Mouse (Mus musculus) MEL (cell line): ENCODE measurements at regions not wholly inside any gene's neighbourhood (a gene's known extent, or its start where the extent isn't known, plus 50 kb on each side); places are given as distances from the start of the nearest gene placed in this dataset.

Source experiments
- CHD2 ChIP-seq: IDR thresholded peaks from 2 replicates; pipeline ENCODE4 v1.6.1; 2011; ENCODE audit warnings: low read length, improper control_type of control experiment
- CTCF ChIP-seq, 3 experiments: IDR thresholded peaks in 2 of 3; conservative IDR thresholded peaks in 1 of 3; 2 replicates each; pipeline ENCODE4 v1.5.1; 2011 to 2012; ENCODE audit warnings: low read length in 3 of 3, low read depth in 2 of 3, mild to moderate bottlenecking in 2 of 3, improper control_type of control experiment in 1 of 3, inconsistent platforms in 1 of 3, mixed read lengths in 1 of 3, moderate library complexity in 1 of 3; ENCODE audit not compliant: control insufficient read depth in 1 of 3, insufficient read depth in 1 of 3, poor library complexity in 1 of 3, severe bottlenecking in 1 of 3
- ELF1 ChIP-seq: IDR thresholded peaks from 2 replicates; pipeline ENCODE4 v1.6.1; 2014; ENCODE audit warnings: low read depth, mild to moderate bottlenecking, inconsistent platforms, low read length, improper control_type of control experiment, moderate library complexity
- EP300 ChIP-seq, 2 experiments: IDR thresholded peaks; 2 replicates each; pipeline ENCODE4 v1.6.1; 2011; ENCODE audit warnings: improper control_type of control experiment in 2 of 2, low read length in 2 of 2, low read depth in 1 of 2, mild to moderate bottlenecking in 1 of 2
- GABPA ChIP-seq: IDR thresholded peaks from 2 replicates; pipeline ENCODE4 v1.6.1; 2012; ENCODE audit warnings: low read depth, mild to moderate bottlenecking, inconsistent platforms, low read length, improper control_type of control experiment, moderate library complexity
- KAT2A ChIP-seq: conservative IDR thresholded peaks from 2 replicates; pipeline ENCODE4 v1.6.1; 2012; ENCODE audit warnings: low read depth, low read length, improper control_type of control experiment, inconsistent platforms
- MAX ChIP-seq: IDR thresholded peaks from 2 replicates; pipeline ENCODE4 v1.6.1; 2011; ENCODE audit warnings: low read length, improper control_type of control experiment
- MEF2A ChIP-seq: IDR thresholded peaks from 2 replicates; pipeline ENCODE4 v1.6.1; 2014; ENCODE audit warnings: low read depth, mild to moderate bottlenecking, inconsistent platforms, low read length, improper control_type of control experiment; ENCODE audit not compliant: poor library complexity, insufficient replicate concordance, severe bottlenecking; ENCODE audit errors: extremely low read depth
- POLR2A ChIP-seq, 2 experiments: IDR thresholded peaks; 2 replicates each; pipeline ENCODE4 v1.6.1; 2011 to 2012; ENCODE audit warnings: low read length in 2 of 2, mild to moderate bottlenecking in 2 of 2, control low read depth in 1 of 2, improper control_type of control experiment in 1 of 2, low read depth in 1 of 2, moderate library complexity in 1 of 2; ENCODE audit not compliant: control insufficient read depth in 1 of 2, insufficient read depth in 1 of 2, poor library complexity in 1 of 2
- TAL1 ChIP-seq: IDR thresholded peaks from 2 replicates; pipeline ENCODE4 v1.6.1; 2012; ENCODE audit warnings: mild to moderate bottlenecking, inconsistent platforms, low read length, moderate library complexity, mixed read lengths

- TF ChIP-seq EP300 (IDR thresholded peaks at IDR 0.05; ENCODE audit: low read depth in 1 of 2, low read length in 2 of 2) (no peak), CTCF (IDR thresholded peaks at IDR 0.05 in 2 of 3, conservative IDR thresholded peaks at IDR 0.05 in 1 of 3; ENCODE audit: control insufficient read depth in 1 of 3, insufficient read depth in 1 of 3, low read depth in 2 of 3, low read length in 3 of 3, poor library complexity in 1 of 3, severe bottlenecking in 1 of 3) (no peak), MEF2A (no peak), CHD2 (no peak), POLR2A (IDR thresholded peaks at IDR 0.05; ENCODE audit: control insufficient read depth in 1 of 2, insufficient read depth in 1 of 2, low read depth in 1 of 2, low read length in 2 of 2, poor library complexity in 1 of 2) (no peak), KAT2A (no peak), ELF1 (no peak), TAL1 (no peak), GABPA (no peak), MAX (no peak)
Observed at GRCm38 (mm10) chr10:16978770-16979169, 744.2 kb upstream of the Cited2 start.
